Comparison of ENCODE assay signal across 15 mouse cellular contexts in genomic region chr8:104467463-104467862, GRCm38 (mm10). TPM values are rescaled to one million over a fixed set of nuclear protein-coding genes. Genes with fewer than 3 reads are reported as not detected.
"Had no signal": no experiment of that assay in that cellular context is flagged by ENCODE, and none has a peak within 500 bp of the region (broad histone marks: within the 10 kb centered on the region; RNA-seq: fewer than 3 reads in every experiment).

No protein-coding gene starts in this region.

- ATAC-seq: liver, postnatal 0 days; lung, postnatal 0 days; midbrain, embryonic 13.5 days; midbrain, embryonic 15.5 days had no signal

- DNase-seq: liver, embryonic 13.5 days; liver, postnatal 0 days; lung, adult 2 months; lung, postnatal 14 days; lung, postnatal 36 days; retina, postnatal 1 day; right cerebral cortex, adult 18-20 months; right cerebral cortex, postnatal 14 days; thymus, adult 2 months; thymus, postnatal 25 days; thymus, postnatal 4 days had no signal

RNA-seq across cellular contexts. Expression of gene Terb1, which starts 42.2 kb away (rescaled TPM):
- total RNA-seq: monocyte, adult 5-6 weeks had no signal
